Mouse (Mus musculus) bone marrow macrophage, adult 2 months (primary cell): ENCODE measurements around the gene Lpcat4.

Source experiments
- CTCF ChIP-seq: IDR thresholded peaks from 2 replicates; pipeline ENCODE4 v1.5.1; 2012; ENCODE audit warnings: low read depth, mild to moderate bottlenecking, low read length, moderate library complexity
- POLR2A ChIP-seq: IDR thresholded peaks from 2 replicates; pipeline ENCODE4 v1.6.1; 2012; ENCODE audit warnings: mild to moderate bottlenecking, low read depth, low read length, borderline replicate concordance

- TF ChIP-seq CTCF (no peak), POLR2A (no peak)
These were observed 26.4 kb downstream of the Lpcat4 start, which contains the start of gene Slc12a6 for GRCm38 (mm10) chr2:112265448-112266241.
